Mouse (Mus musculus) granulocyte monocyte progenitor cell, adult 5-6 weeks (primary cell): ENCODE data around the gene Ttc5. TPM values are rescaled to one million over a fixed set of nuclear protein-coding genes. Genes with fewer than 3 reads are reported as not detected.
"Not testable (repeated sequence)": the region's sequence is repeated elsewhere in the genome, so short reads cannot be mapped to it uniquely, and the experiment has no call there.

ENCODE experiments used
- ATAC-seq: replicated peaks from 2 replicates; pipeline ENCODE4 v1.8.0; 2016; ENCODE audit warnings: mild to moderate bottlenecking, moderate TSS enrichment, inconsistent platforms; ENCODE audit not compliant: poor library complexity, severe bottlenecking
- total RNA-seq, 2 experiments: library from RNA; stranded (forward) in 1 of 2; stranded (reverse) in 1 of 2; fragments of 200-712, 200-1000 nt in 1 of 2; fragments of >200 nt in 1 of 2; fragmentation: Nextera tagmentation in 1 of 2; gene quantifications; 2 replicates each; pipeline ENCODE4 v1.2.3; 2014 to 2017

Ttc5 gene
- total RNA-seq, 2 experiments from 2014 or later: 43.2 to 54.4 TPM

DNA sequence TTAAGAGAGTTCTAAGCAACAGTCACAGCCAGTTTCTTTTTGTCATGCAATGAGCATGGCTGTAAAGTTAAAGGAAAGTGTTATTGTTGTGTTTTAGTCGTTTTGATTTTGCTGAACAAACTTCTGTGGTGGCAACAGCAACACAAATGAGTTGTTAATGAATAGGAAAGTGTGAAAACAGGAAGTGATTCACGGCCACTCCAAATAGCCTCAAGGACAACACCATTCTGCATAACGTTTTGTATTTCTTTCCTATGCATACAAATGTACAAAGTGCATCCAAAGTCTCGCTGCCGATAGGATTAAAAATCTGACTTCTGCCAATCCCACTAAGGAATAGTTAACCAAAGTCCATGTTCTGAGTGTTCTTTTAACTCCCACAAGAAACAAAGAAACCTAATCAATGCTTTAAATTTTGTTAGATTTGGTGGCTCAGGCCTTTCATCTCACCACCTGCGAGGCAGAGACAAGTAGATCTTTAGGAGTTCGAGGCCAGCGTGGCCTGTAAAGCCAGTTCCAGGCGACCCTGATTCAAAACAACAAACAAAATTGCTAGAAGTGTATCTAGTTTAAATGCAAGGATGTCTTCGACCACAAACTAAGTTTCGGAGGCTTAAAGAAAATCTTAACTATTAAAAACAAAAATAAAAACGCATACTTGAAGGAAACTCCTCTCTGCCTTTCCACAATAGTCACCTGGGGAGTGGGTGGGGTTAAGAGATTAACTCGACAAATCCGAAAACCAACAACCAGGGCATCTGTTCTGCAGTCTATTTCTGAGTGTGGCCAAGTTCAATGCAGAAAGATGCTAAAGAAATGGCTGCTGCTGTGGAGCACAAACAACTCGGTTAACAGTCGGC lies 698 bp downstream of the Ttc5 start:
- ATAC-seq: peak; percentile 28

DNA sequence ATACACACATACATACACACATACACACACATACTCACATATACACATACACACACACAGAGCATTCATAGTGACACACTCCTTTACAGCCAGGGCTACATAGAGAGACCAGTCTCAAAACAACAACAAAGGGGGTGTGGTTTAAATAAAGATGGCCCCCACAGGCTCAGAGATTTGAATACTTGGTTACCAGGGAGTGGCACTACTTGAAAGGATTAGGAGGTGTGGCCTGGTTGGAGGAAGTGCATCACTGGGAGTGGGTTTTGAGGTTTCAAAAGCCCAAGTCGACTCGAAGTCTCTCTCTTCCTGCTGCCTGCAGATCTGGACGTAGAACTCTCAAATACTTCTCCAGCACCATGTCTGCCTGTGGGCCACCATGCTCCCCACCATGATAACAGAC lies 3.2 kb downstream of the Ttc5 start:
- ATAC-seq: no peak

DNA sequence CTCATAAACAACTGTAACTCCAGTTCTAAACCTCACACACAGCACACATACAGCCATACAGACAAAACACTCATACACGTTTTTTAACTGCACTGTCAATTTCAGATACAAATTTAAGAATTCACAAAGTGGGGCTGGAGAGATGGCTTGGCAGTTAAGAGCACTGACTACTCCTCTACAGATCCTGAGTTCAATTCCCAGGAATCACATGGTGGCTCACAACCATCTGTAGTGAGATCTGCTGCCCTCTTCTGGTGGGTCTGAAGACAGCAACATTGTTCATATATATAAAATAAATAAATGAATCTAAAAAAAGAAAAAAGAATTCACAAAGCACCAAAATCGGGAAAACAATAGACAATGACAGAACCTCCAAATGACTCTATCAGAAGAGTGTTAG lies 14.0 kb downstream of the Ttc5 start:
- no peak for ATAC-seq

DNA sequence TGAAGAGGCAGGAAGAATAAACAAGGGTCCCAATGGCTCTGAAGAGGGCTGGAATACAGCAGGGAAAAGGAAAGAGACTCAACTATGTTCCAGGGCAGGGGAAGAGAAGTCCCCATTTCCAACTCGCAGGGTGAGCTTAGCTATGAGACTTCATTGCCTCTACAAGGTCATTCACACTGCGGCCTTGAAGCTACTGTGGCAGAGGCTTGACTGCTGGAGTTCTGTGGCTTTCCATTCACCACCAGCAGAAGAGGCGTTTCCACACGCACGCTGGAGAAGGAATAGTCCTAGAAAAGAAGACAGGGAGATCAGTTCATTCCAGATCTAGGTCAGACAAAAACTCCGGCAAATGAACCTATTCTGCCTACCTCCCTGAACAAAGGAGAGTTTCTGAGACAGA lies 19.6 kb downstream of the Ttc5 start:
- ATAC-seq: no peak

DNA sequence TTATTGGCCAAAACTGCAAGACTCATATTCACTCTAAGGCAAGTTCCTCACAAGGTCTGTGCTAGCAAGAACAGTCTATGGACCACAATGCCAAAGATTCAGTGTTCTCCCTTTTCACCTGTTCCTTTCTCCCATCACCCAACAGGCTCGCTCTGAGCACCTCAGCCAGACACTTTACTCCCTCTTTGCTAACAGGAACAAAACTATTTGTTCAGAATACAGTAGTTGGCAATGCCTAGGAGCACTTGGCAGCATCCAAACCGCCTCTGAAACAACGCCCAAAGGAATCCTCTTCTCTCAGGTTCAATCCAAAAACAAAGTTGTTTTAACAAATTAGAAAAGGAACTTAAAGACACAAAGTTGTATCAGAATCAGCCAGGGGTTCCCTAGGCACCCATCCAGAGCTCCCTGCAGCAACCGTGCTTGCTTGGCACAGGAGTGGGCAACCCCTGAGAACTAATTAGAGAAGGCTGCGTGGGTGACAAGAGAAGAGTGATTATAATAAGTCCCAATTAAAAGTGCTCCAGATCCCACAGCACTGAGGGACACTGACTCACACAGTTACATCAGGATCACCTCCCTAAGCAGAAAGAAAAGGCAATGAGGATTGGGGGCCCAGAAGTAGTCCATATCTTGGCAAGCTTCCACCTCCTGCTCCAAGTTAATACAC lies 26.8 kb downstream of the Ttc5 start:
- ATAC-seq: no peak

DNA sequence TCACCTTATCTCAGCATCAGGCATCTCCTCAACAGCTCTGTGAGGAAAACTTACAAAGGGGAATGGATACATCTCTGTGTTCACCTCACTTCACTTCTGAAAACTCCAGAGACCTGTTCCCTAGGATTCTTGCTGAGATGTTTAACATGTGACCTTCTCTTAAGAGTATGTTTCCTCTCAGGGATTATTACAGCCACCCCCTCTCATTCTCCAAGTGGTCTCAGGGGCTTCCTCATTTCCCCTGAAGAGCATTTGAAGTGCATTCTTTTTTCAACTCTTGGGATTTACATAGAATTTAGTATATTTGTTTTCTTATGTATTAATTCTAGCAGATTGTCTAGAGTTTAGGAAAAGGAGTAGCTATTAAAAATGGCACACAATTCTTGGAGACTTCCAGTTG lies 40.3 kb downstream of the Ttc5 start, which contains the start of gene Olfr749:
Olfr749 (minus strand) TSS at position 101 of the 400 bp plus-strand sequence.
- no peak for ATAC-seq

DNA sequence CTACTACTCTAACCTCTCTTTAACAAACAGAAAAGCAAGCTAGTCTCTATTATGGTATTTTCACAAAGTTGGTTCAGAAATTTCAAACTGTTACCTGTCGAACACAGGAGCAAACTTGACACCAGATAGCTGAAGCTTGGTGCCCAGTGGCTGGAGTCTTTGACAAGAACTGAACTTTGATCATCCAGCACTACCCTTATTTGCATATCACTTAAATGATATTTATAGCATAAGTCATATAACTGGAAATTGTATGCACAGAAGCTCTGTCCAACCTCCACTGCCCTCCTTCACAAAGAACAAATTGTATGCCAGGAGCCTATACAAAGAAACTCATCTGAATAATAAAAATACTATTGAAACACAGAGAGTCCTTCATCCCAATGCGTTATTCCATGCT lies 43.7 kb downstream of the Ttc5 start:
- no peak for ATAC-seq

DNA sequence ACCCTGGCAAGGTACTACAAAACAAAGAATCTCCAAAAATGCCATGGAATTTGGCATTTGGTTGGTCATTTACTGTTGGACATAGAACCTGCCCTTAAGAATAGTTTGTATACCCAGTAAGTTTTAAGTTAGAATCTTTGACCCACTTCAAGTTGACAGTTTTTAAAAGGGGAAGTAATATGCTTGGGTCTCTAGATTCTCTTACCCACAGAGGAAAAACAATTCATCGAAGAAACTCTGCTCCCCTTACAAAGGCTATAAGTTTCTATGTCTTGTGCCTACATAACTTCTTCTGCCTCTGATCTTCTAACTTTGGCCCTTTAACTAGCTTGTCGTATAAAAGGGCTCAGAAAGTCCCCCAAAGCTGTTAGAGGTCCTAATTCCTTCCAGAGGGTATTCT lies 45.0 kb downstream of the Ttc5 start:
- no peak for ATAC-seq

DNA sequence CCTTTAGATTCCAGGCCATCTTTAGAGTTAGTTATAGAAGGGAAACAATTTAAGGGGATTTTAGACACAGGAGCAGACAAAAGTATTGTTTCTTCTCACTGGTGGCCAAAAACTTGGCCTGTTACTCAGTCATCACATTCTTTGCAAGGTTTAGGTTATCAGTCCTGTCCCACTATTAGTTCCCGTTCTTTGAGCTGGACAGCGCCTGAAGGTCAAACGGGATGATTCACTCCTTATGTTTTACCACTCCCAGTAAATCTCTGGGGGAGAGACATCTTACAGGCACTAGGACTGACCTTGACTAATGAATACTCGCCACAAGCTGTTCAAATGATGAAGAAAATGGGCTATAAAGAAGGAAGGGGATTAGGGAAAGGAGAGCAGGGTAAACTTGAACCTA lies 62.9 kb downstream of the Ttc5 start:
- ATAC-seq: not testable (repeated sequence)

DNA sequence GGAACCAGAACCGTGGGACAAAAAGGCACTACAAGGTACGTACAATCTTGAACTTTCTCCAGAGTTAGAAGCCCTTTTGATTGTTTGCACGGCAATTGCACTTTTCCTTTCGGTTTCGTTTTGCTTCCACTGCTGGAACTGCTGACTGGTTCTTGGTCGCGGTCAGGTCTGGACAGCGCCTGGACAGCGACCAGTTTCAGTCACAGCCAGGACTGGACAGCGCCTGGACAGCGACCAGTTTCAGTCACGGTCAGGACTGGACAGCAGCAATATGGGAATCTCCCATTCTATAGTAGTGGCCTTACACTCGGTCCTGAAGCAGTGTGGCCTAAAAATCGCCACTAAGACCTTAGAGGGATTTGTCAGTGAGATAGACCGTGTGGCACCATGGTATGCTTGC lies 65.4 kb downstream of the Ttc5 start:
- ATAC-seq: not testable (repeated sequence)

Other genes with a start within 250 kb of the Ttc5 start
- not detected in 2 replicates for gene Olfr744, start 170.6 kb downstream of the Ttc5 start, total RNA-seq (2014; fragmentation: Nextera tagmentation)
- gene Olfr744, start 170.6 kb downstream of the Ttc5 start, total RNA-seq (2017): not detected in 2 replicates
- not detected in 2 replicates for gene Olfr745, start 146.1 kb downstream of the Ttc5 start, total RNA-seq (2014; fragmentation: Nextera tagmentation)
- gene Olfr745, start 146.1 kb downstream of the Ttc5 start, total RNA-seq (2017): not detected in 2 replicates
- not detected in 2 replicates for gene Olfr746, start 138.4 kb downstream of the Ttc5 start, total RNA-seq (2014; fragmentation: Nextera tagmentation)
- not detected in 2 replicates for gene Olfr746, start 138.4 kb downstream of the Ttc5 start, total RNA-seq (2017)
- gene Olfr747, start 92.3 kb downstream of the Ttc5 start, total RNA-seq (2014; fragmentation: Nextera tagmentation): not detected in 2 replicates
- not detected in 2 replicates for gene Olfr747, start 92.3 kb downstream of the Ttc5 start, total RNA-seq (2017)
- gene Olfr748, start 78.1 kb downstream of the Ttc5 start, total RNA-seq (2014; fragmentation: Nextera tagmentation): not detected in 2 replicates
- gene Olfr748, start 78.1 kb downstream of the Ttc5 start, total RNA-seq (2017): not detected in 2 replicates
- not detected in 2 replicates for gene Olfr749, start 40.4 kb downstream of the Ttc5 start, total RNA-seq (2014; fragmentation: Nextera tagmentation)
- gene Olfr749, start 40.4 kb downstream of the Ttc5 start, total RNA-seq (2017): not detected in 2 replicates
- not detected in 2 replicates for gene Ccnb1ip1, start 22.2 kb upstream of the Ttc5 start, total RNA-seq (2014; fragmentation: Nextera tagmentation)
- not detected in 2 replicates for gene Ccnb1ip1, start 22.2 kb upstream of the Ttc5 start, total RNA-seq (2017)
- 61.2 and 110 TPM in 2 replicates for gene Parp2, start 22.3 kb upstream of the Ttc5 start, total RNA-seq (2014; fragmentation: Nextera tagmentation)
- gene Parp2, start 22.3 kb upstream of the Ttc5 start, total RNA-seq (2017): 85.2 and 92.3 TPM in 2 replicates
- 41.8 and 54.2 TPM in 2 replicates for gene Tep1, start 85.0 kb upstream of the Ttc5 start, total RNA-seq (2014; fragmentation: Nextera tagmentation)
- gene Tep1, start 85.0 kb upstream of the Ttc5 start, total RNA-seq (2017): 17.4 and 21.1 TPM in 2 replicates
- gene Klhl33, start 112.0 kb upstream of the Ttc5 start, total RNA-seq (2014; fragmentation: Nextera tagmentation): 0.17 TPM in 1 of 2 replicates, not detected in the other
- 0.10 and 0.73 TPM in 2 replicates for gene Klhl33, start 112.0 kb upstream of the Ttc5 start, total RNA-seq (2017)
- 77.5 and 111 TPM in 2 replicates for gene Osgep, start 139.4 kb upstream of the Ttc5 start, total RNA-seq (2014; fragmentation: Nextera tagmentation)
- 110 and 118 TPM in 2 replicates for gene Osgep, start 139.4 kb upstream of the Ttc5 start, total RNA-seq (2017)
- 214 and 260 TPM in 2 replicates for gene Apex1, start 139.4 kb upstream of the Ttc5 start, total RNA-seq (2014; fragmentation: Nextera tagmentation)
- 202 and 229 TPM in 2 replicates for gene Apex1, start 139.4 kb upstream of the Ttc5 start, total RNA-seq (2017)
- 48.4 and 72.7 TPM in 2 replicates for gene Pip4p1, start 145.3 kb upstream of the Ttc5 start, total RNA-seq (2014; fragmentation: Nextera tagmentation)
- 20.9 and 25.0 TPM in 2 replicates for gene Pip4p1, start 145.3 kb upstream of the Ttc5 start, total RNA-seq (2017)
- 179 and 257 TPM in 2 replicates for gene Pnp, start 145.6 kb upstream of the Ttc5 start, total RNA-seq (2014; fragmentation: Nextera tagmentation)
- 252 and 259 TPM in 2 replicates for gene Pnp, start 145.6 kb upstream of the Ttc5 start, total RNA-seq (2017)
- not detected in 2 replicates for gene Gm49342, start 159.0 kb upstream of the Ttc5 start, total RNA-seq (2014; fragmentation: Nextera tagmentation)
- 68.4 TPM in 1 of 2 replicates, not detected in the other for gene Gm49342, start 159.0 kb upstream of the Ttc5 start, total RNA-seq (2017)
- 5.4 and 16.2 TPM in 2 replicates for gene Pnp2, start 170.5 kb upstream of the Ttc5 start, total RNA-seq (2014; fragmentation: Nextera tagmentation)
- gene Pnp2, start 170.5 kb upstream of the Ttc5 start, total RNA-seq (2017): 4.3 and 5.3 TPM in 2 replicates
- gene Rnase10, start 222.2 kb upstream of the Ttc5 start, total RNA-seq (2014; fragmentation: Nextera tagmentation): not detected in 2 replicates
- 2.5 and 3.2 TPM in 2 replicates for gene Rnase10, start 222.2 kb upstream of the Ttc5 start, total RNA-seq (2017)